8 mouse cellular contexts compared by ENCODE assay signal in genomic region chr9:62435613-62436318, GRCm38 (mm10).
DNase-seq lines count a peak whose midpoint lies in the region; ATAC-seq lines count a peak whose summit lies in the region.

No protein-coding gene starts in this region.

- peak overlapping the region; percentile 43 for H3K4me2 ChIP-seq in heart, embryonic 13.5 days
- peak overlapping the region; percentile 41 for H3K4me2 ChIP-seq in kidney, embryonic 15.5 days
- peak overlapping the region; percentile 40 for H3K4me2 ChIP-seq in lung, embryonic 15.5 days

- DNase-seq in urinary bladder, postnatal 14 days (ENCODE audit: low spot score), result peak; percentile 72
- DNase-seq in urinary bladder, postnatal 10 days (ENCODE audit: low spot score), result no peak
- peak; percentile 34 for DNase-seq in fat pad, adult 2 months (ENCODE audit: extremely low read depth, low read depth, low spot score)
- peak; percentile 87 for DNase-seq in retina, postnatal 1 day
- no peak for DNase-seq in spleen, postnatal 14 days (ENCODE audit: low spot score in 2 of 2)

- H3K27ac ChIP-seq in heart, embryonic 13.5 days (replicated peaks), result peak overlapping the region; percentile 96
- peak overlapping the region; percentile 88 for H3K27ac ChIP-seq in kidney, embryonic 15.5 days
- H3K27ac ChIP-seq in lung, embryonic 15.5 days, result peak overlapping the region; percentile 88

- WGBS in heart, embryonic 13.5 days, result under 1% methylated on average over 12 of the region's 12 CpGs
- WGBS in kidney, embryonic 15.5 days, result 4% methylated on average over 12 of the region's 12 CpGs
- 1% methylated on average over 12 of the region's 12 CpGs for WGBS in lung, embryonic 15.5 days

- peaks cover 59% of the 10 kb centered on the region for H3K4me1 ChIP-seq in heart, embryonic 13.5 days
- peaks cover 40% of the 10 kb centered on the region for H3K4me1 ChIP-seq in kidney, embryonic 15.5 days
- peaks cover 20% of the 10 kb centered on the region for H3K4me1 ChIP-seq in lung, embryonic 15.5 days

- peak overlapping the region; percentile 65 for H3K9ac ChIP-seq in heart, embryonic 13.5 days
- H3K9ac ChIP-seq in kidney, embryonic 15.5 days, result 0 out of 2 replicates have a peak overlapping the region, but pooled peaks have one; percentile 21
- no peak overlapping the region for H3K9ac ChIP-seq in lung, embryonic 15.5 days

- no peaks in the 10 kb centered on the region for H3K27me3 ChIP-seq in heart, embryonic 13.5 days (replicated peaks)
- no peaks in the 10 kb centered on the region for H3K27me3 ChIP-seq in kidney, embryonic 15.5 days
- H3K27me3 ChIP-seq in lung, embryonic 15.5 days, result no peaks in the 10 kb centered on the region

- 0 out of 2 replicates have a peak, but pooled peaks cover 5% of the 10 kb centered on the region for H3K36me3 ChIP-seq in heart, embryonic 13.5 days
- peaks cover 8% of the 10 kb centered on the region for H3K36me3 ChIP-seq in kidney, embryonic 15.5 days
- peaks cover 8% of the 10 kb centered on the region for H3K36me3 ChIP-seq in lung, embryonic 15.5 days

- ATAC-seq in heart, embryonic 13.5 days (ENCODE audit: extremely low read depth, insufficient number of reproducible peaks, low FRiP score, low TSS enrichment), result peak; percentile 76; the same call in 1 of the 2 replicates
- peak; percentile 91 for ATAC-seq in kidney, embryonic 15.5 days (replicated peaks; ENCODE audit: low FRiP score)
- ATAC-seq in lung, embryonic 15.5 days (ENCODE audit: borderline replicate concordance, extremely low read depth, low FRiP score, low TSS enrichment), result peak; percentile 92

- H3K4me3 ChIP-seq in heart, embryonic 13.5 days, result no peak overlapping the region
- no peak overlapping the region for H3K4me3 ChIP-seq in kidney, embryonic 15.5 days (replicated peaks)
- no peak overlapping the region for H3K4me3 ChIP-seq in lung, embryonic 15.5 days

- H3K9me3 ChIP-seq in heart, embryonic 13.5 days, result no peaks in the 10 kb centered on the region
- H3K9me3 ChIP-seq in kidney, embryonic 15.5 days (replicated peaks), result no peaks in the 10 kb centered on the region
- H3K9me3 ChIP-seq in lung, embryonic 15.5 days, result no peaks in the 10 kb centered on the region

Comparison
In these comparisons a context has a peak if more than half of its experiments do, and no peak if none do; other contexts are left out.
1. DNase-seq: peak in urinary bladder, postnatal 14 days (single experiment), fat pad, adult 2 months (single experiment) and retina, postnatal 1 day (single experiment); none in urinary bladder, postnatal 10 days (single experiment) and spleen, postnatal 14 days (0 of 2).
2. Peak in every context shown above with its lines, with median percentiles within 50 percentile points of each other: ATAC-seq, H3K27ac ChIP-seq and H3K4me2 ChIP-seq.